Mouse (Mus musculus) 416B (cell line): ENCODE measurements at regions not wholly inside any gene's neighbourhood (a gene's known extent, or its start where the extent isn't known, plus 50 kb on each side); places are given as distances from the start of the nearest gene placed in this dataset.

Experiments used
- DNase-seq: peaks from one replicate; pipeline ENCODE4 v3.0.0; 2011; ENCODE audit warnings: low read depth

GRCm38 (mm10) chr3:137100627-137101404, 240.1 kb upstream of the Emcn start:
- no peak for DNase-seq

GRCm38 (mm10) chr3:137105930-137106329, 234.9 kb upstream of the Emcn start:
- DNase-seq, result no peak

GRCm38 (mm10) chr3:137108197-137108596, 232.7 kb upstream of the Emcn start:
- DNase-seq, result peak; percentile 7

- no peak for DNase-seq
These were observed 231.1 kb upstream of the Emcn start for GRCm38 (mm10) chr3:137109786-137110185.

- no peak for DNase-seq
These were observed 230.4 kb upstream of the Emcn start for GRCm38 (mm10) chr3:137110485-137110884.

GRCm38 (mm10) chr3:137129967-137130366, 210.9 kb upstream of the Emcn start:
- DNase-seq, result no peak

- DNase-seq, result no peak
These were observed 198.8 kb upstream of the Emcn start for GRCm38 (mm10) chr3:137142041-137142440.

- peak; percentile 51 for DNase-seq
These were observed 194.8 kb upstream of the Emcn start for GRCm38 (mm10) chr3:137146062-137146461.

- no peak for DNase-seq
These were observed 193.5 kb upstream of the Emcn start for GRCm38 (mm10) chr3:137147405-137147804.

GRCm38 (mm10) chr3:137150414-137151010, 190.4 kb upstream of the Emcn start:
- DNase-seq, result peak; percentile 98

- peak; percentile 37 for DNase-seq
These were observed 189.4 kb upstream of the Emcn start for GRCm38 (mm10) chr3:137151431-137151830.

- peak; percentile 94 for DNase-seq
These were observed 187.6 kb upstream of the Emcn start for GRCm38 (mm10) chr3:137153234-137153633.

GRCm38 (mm10) chr3:137154200-137155042, 186.4 kb upstream of the Emcn start:
- DNase-seq, result no peak

GRCm38 (mm10) chr3:137155043-137155404, 185.8 kb upstream of the Emcn start:
- DNase-seq, result no peak

GRCm38 (mm10) chr3:137156250-137156975, 184.5 kb upstream of the Emcn start:
- DNase-seq, result peak; percentile 47

GRCm38 (mm10) chr3:137189035-137189434, 151.8 kb upstream of the Emcn start:
- no peak for DNase-seq

- peak; percentile 38 for DNase-seq
These were observed 150.4 kb upstream of the Emcn start for GRCm38 (mm10) chr3:137190489-137190888.

GRCm38 (mm10) chr3:137191009-137191408, 149.9 kb upstream of the Emcn start:
- peak; percentile 21 for DNase-seq

GRCm38 (mm10) chr3:137193873-137194272, 147.0 kb upstream of the Emcn start:
- peak; percentile 48 for DNase-seq

GRCm38 (mm10) chr3:137211667-137212066, 129.2 kb upstream of the Emcn start:
- no peak for DNase-seq

- DNase-seq, result peak; percentile 5
These were observed 124.8 kb upstream of the Emcn start for GRCm38 (mm10) chr3:137216036-137216435.

- peak; percentile 39 for DNase-seq
These were observed 123.6 kb upstream of the Emcn start for GRCm38 (mm10) chr3:137217245-137217644.
